Mouse (Mus musculus): ENCODE data around the gene Col6a3.

Gene Col6a3

GRCm38 (mm10) chr1:90723754-90724153 is 120.0 kb downstream of the Col6a3 start:
- in situ Hi-C loops (cut with MboI, MseI), result no loop called here

DNA sequence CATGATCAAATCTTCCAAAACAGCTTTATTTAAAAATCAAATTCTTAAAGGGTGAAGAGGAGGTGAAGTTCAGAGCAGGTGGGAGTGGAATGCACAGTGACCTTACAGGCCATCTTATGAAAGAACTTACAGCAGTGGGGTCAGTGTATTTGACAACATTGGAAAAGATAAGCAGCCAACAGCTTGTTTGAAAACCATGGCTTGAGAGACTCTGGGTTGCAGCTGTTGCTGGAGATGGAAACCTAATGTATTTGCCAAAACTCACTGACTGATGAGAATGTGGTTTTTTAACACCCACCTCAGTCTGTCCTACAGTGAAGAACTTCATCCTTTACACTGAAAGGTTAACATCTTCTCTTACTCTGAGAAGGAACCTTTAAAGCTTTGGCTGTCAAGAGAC is 120.4 kb downstream of the Col6a3 start:
- in situ Hi-C loops (cut with MboI, MseI), result no loop called here

DNA sequence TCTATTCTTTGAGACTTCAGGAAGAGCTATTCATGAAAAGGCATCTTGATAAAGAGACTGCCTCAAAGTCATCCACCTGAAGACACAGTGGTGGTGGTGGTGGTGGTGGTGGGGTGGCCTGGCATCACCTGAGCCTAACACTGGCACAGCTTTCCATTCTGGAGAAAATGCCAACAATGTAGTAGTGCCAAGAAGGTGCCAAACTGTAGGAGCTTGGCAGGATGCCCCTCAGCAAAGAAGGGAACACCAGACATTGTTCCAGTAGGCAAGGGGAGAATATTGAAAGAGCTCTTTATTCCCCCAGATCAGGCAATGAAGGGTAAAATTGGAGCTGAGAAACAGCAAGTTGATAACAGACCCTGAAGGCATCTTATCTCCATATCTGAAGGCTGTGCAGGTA is 121.8 kb downstream of the Col6a3 start:
- in situ Hi-C loops (cut with MboI, MseI), result no loop called here

GRCm38 (mm10) chr1:90720610-90721241 is 123.0 kb downstream of the Col6a3 start:
- in situ Hi-C loops (cut with MboI, MseI), result no loop called here

GRCm38 (mm10) chr1:90718826-90719550 is 124.8 kb downstream of the Col6a3 start:
- in situ Hi-C loops (cut with MboI, MseI), result no loop called here

- in situ Hi-C loops (cut with MboI, MseI), result no loop called here
These were observed 127.5 kb downstream of the Col6a3 start for GRCm38 (mm10) chr1:90716258-90716657.
